Mouse (Mus musculus) heart, embryonic 15.5 days (tissue): ENCODE measurements around the gene Cblc. TPM values are rescaled to one million over a fixed set of nuclear protein-coding genes. Genes with fewer than 3 reads are reported as not detected.
"Not testable (repeated sequence)": the region's sequence is repeated elsewhere in the genome, so short reads cannot be mapped to it uniquely, and the experiment has no call there.

Experiments
- ATAC-seq: fragments of 200-750 bp; cut with Nextera tagmentation; replicated peaks from 2 replicates; pipeline ENCODE4 v1.8.0; 2017; ENCODE audit warnings: low read depth, moderate TSS enrichment; ENCODE audit not compliant: insufficient number of reproducible peaks, insufficient read depth, low FRiP score
- H3K27ac ChIP-seq: fragments of 300-500 bp; sonication (generic); 2 replicates; pipeline ENCODE4 v1.5.1; 2015; ENCODE audit warnings: mild to moderate bottlenecking, inconsistent platforms
- H3K27me3 ChIP-seq: fragments of 300-500 bp; sonication (generic); 2 replicates; pipeline ENCODE4 v1.6.1; 2015; ENCODE audit warnings: inconsistent platforms
- H3K36me3 ChIP-seq: fragments of 300-500 bp; sonication (generic); 2 replicates; pipeline ENCODE4 v1.6.1; 2015; ENCODE audit warnings: mild to moderate bottlenecking, inconsistent platforms
- H3K4me1 ChIP-seq: fragments of 300-500 bp; sonication (generic); replicated peaks from 2 replicates; pipeline ENCODE4 v1.6.1; 2015; ENCODE audit warnings: inconsistent platforms
- H3K4me2 ChIP-seq: fragments of 300-500 bp; sonication (generic); 2 replicates; pipeline ENCODE4 v1.6.1; 2015; ENCODE audit warnings: inconsistent platforms, mild to moderate bottlenecking, moderate library complexity
- H3K4me3 ChIP-seq: fragments of 300-500 bp; sonication (generic); 2 replicates; pipeline ENCODE4 v1.5.1; 2015; ENCODE audit warnings: mild to moderate bottlenecking, inconsistent platforms
- H3K9ac ChIP-seq: fragments of 300-500 bp; sonication (generic); 2 replicates; pipeline ENCODE4 v1.6.1; 2015; ENCODE audit warnings: mild to moderate bottlenecking, inconsistent platforms
- H3K9me3 ChIP-seq: fragments of 300-500 bp; sonication (generic); replicated peaks from 2 replicates; pipeline ENCODE4 v1.6.1; 2016; ENCODE audit warnings: inconsistent platforms
- WGBS: fragments of 180-500 bp; shearing (Covaris S2); methylation state at CpG from one replicate; pipeline ENCODE4 v1.1.7; 2015; ENCODE audit warnings: mixed read lengths; 5-methylcytosine and 5-hydroxymethylcytosine counted together
- polyA plus RNA-seq: library from polyadenylated mRNA; unstranded; fragments of >200 nt; fragmentation: Nextera tagmentation; extraction: Ambion mirVana; gene quantifications from 2 replicates; pipeline ENCODE4 v1.2.1, GENCODE M21; 2015

Cblc gene
- polyA plus RNA-seq, 1 experiment from 2014 or later = 0.47 TPM

DNA sequence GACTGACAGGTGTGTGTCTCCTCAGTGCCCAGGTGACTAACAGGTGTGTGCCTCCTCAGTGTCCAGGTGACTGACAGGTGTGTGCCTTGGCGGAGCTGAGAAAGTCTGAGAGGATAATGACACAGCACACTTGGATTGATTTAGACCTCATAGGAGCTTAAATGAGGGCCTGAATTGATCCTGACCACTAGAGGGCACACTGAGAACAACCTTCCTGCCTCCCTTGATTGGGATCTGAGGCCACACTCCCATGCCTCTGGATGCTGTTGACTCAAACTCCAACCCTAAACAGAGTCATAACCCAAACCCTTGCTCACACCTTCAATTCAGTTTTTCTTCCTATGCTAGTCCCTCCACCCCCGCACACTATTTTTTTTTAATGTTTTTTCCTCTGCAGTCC lies 4.2 kb upstream of the Cblc start:
- H3K36me3 ChIP-seq = no peaks in the 10 kb centered on the region
- no peaks in the 10 kb centered on the region for H3K9me3 ChIP-seq
- peaks cover 16% of the 10 kb centered on the region for H3K27me3 ChIP-seq
- H3K4me1 ChIP-seq = peaks cover 9% of the 10 kb centered on the region
- H3K9ac ChIP-seq = no peak overlapping the region
- no peak overlapping the region for H3K27ac ChIP-seq
- WGBS = 25% methylated on average over 2 of the region's 2 CpGs
- H3K4me2 ChIP-seq = no peak overlapping the region
- ATAC-seq = 0 out of 2 replicates have a peak, but pooled peaks have one; percentile 16
- H3K4me3 ChIP-seq = no peak overlapping the region

- 0 out of 2 replicates have a peak overlapping the region, but pooled peaks have one; percentile 33 for H3K9ac ChIP-seq
Observed at GRCm38 (mm10) chr7:19796254-19796653, 355 bp downstream of the Cblc start.

GRCm38 (mm10) chr7:19795236-19795635 lies 1.4 kb downstream of the Cblc start:
- Histone ChIP-seq H3K36me3 (no peaks in the 10 kb centered on the region), H3K4me1 (peaks cover 10% of the 10 kb centered on the region), H3K4me3 (no peak overlapping the region), H3K4me2 (no peak overlapping the region), H3K9ac (no peak overlapping the region), H3K27ac (no peak overlapping the region), H3K9me3 (no peaks in the 10 kb centered on the region), H3K27me3 (peaks cover 22% of the 10 kb centered on the region)
- ATAC-seq = no peak
- WGBS = 61% methylated on average over 2 of the region's 2 CpGs

More at GRCm38 (mm10) chr7:19796254-19796653, 355 bp downstream of the Cblc start:
- Histone ChIP-seq H3K4me3 (peak overlapping the region; percentile 32), H3K9me3 (no peaks in the 10 kb centered on the region), H3K4me1 (peaks cover 9% of the 10 kb centered on the region), H3K27me3 (peaks cover 22% of the 10 kb centered on the region), H3K4me2 (peak overlapping the region; percentile 50), H3K36me3 (no peaks in the 10 kb centered on the region), H3K27ac (no peak overlapping the region)
- 14% methylated on average over 18 of the region's 18 CpGs for WGBS
- no peak for ATAC-seq

DNA sequence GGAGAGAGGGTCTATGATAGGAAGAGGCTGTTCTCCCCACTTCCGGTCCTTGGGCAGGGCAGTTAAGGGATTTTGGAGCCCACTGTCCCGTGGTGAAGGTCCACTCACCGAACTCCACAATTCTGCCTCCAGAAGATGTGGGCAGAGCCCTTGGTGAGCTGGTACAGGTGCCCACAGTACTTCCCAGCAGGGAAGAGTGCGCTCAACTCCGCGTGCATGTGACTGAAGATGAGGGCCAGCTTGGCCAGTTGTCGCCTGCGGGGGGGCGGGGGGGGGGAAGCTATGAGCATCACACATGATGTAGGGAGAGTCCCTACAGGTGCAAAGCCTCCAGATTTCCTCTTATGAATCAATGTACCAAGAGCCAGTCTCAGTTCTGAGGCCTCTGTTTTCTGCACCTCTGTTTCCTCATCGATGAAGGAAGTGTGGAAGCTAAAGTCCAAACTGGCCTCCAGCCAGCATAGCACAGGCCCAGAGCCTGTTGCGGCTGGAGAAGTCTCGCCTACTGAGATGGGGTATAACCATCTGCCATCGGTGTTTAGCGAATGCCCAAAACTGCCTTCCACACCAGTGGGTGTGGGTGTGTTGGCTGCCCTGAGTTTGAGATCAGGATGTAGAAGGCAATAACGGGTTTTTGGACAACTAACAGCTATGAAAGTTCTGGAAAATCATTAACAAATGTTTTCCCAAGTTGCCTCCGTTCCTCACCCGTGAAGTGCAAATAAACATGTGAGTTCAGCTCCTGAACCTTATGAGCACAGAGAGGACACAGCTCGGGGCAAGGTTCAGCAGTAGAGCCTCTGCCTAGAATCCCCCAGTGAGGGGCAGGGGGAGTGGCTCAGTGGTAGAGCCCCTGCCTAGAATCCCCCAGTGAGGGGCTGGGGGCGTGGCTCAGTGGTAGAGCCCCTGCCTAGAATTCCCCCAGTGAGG lies 3.6 kb downstream of the Cblc start:
- WGBS = 78% methylated on average over 19 of the region's 19 CpGs
- no peak overlapping the region for H3K9ac ChIP-seq
- H3K4me2 ChIP-seq = no peak overlapping the region

GRCm38 (mm10) chr7:19791504-19791903 lies 5.1 kb downstream of the Cblc start:
- 84% methylated on average over 2 of the region's 2 CpGs for WGBS
- not testable (repeated sequence) for H3K36me3 ChIP-seq, H3K4me2 ChIP-seq, H3K4me3 ChIP-seq, H3K27ac ChIP-seq, H3K9me3 ChIP-seq, H3K4me1 ChIP-seq, H3K9ac ChIP-seq, ATAC-seq
- H3K27me3 ChIP-seq = peaks cover 14% of the 10 kb centered on the region

More for the DNA sequence above, 3.6 kb downstream of the Cblc start:
- no peak overlapping the region for H3K4me3 ChIP-seq
- H3K36me3 ChIP-seq = no peaks in the 10 kb centered on the region
- H3K27ac ChIP-seq = no peak overlapping the region
- peaks cover 14% of the 10 kb centered on the region for H3K4me1 ChIP-seq
- no peak for ATAC-seq
- H3K9me3 ChIP-seq = no peaks in the 10 kb centered on the region
- H3K27me3 ChIP-seq = peaks cover 22% of the 10 kb centered on the region

- peak overlapping the region; percentile 47; the same call in 1 of the 2 replicates for H3K27ac ChIP-seq
- H3K4me1 ChIP-seq = peaks cover 6% of the 10 kb centered on the region
- peak overlapping the region; percentile 91 for H3K4me2 ChIP-seq
- no peaks in the 10 kb centered on the region for H3K9me3 ChIP-seq
- H3K27me3 ChIP-seq = no peaks in the 10 kb centered on the region; the same call in 1 of the 2 replicates
- peak overlapping the region; percentile 63 for H3K9ac ChIP-seq
- peak; percentile 61 for ATAC-seq
- under 1% methylated on average over 19 of the region's 19 CpGs for WGBS
- peak overlapping the region; percentile 50 for H3K4me3 ChIP-seq
- H3K36me3 ChIP-seq = no peaks in the 10 kb centered on the region
Observed at GRCm38 (mm10) chr7:19789904-19790347, 6.7 kb downstream of the Cblc start.

- peaks cover 6% of the 10 kb centered on the region for H3K4me1 ChIP-seq
- WGBS = 38% methylated on average over 12 of the region's 12 CpGs
- H3K4me3 ChIP-seq = no peak overlapping the region
- no peak overlapping the region for H3K9ac ChIP-seq
- no peaks in the 10 kb centered on the region for H3K9me3 ChIP-seq
- no peak overlapping the region for H3K4me2 ChIP-seq
- no peaks in the 10 kb centered on the region; the same call in 1 of the 2 replicates for H3K27me3 ChIP-seq
- ATAC-seq = no peak
- no peak overlapping the region for H3K27ac ChIP-seq
- H3K36me3 ChIP-seq = no peaks in the 10 kb centered on the region
Observed at GRCm38 (mm10) chr7:19785874-19786458, 10.6 kb downstream of the Cblc start.

DNA sequence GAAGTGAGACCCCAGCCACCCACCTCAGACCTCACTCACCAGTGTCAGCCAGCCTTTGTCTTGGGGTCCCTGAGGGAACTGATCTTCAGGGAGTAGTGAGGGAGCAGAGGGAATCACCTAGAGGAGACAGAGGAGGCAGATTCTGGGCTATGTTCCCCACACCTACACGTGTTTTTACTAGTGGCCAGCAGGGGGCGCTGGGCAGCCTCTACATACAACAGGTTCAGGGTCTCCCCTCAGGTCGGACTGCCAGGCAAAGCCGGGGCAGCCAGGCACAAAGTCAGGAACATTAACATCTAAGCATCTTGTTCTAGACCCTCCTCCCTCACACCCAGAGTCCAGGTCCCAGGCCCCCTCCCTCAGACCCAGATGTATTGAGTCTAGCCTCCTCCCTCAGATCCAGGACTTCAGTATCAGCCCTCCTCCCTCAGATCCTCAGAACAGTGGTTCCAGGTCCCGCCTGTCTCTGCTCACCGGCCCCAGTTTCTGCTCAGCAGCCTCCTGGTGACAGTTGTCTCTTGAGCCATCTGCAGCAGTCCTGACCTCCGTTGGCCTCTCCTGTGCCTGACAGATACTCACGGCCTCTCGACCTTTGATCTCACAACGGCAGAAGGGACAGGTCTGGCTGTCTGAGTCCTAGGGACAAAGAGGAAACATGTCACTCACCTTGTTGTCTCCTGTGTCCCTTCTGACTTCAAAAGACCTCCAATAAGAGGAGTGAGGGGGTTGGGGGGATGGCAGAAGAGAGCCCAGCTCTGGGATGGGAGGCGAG lies 11.7 kb downstream of the Cblc start:
- Histone ChIP-seq H3K4me2 (no peak overlapping the region), H3K27me3 (no peaks in the 10 kb centered on the region), H3K9ac (no peak overlapping the region), H3K4me1 (peaks cover 3% of the 10 kb centered on the region), H3K36me3 (no peaks in the 10 kb centered on the region), H3K9me3 (no peaks in the 10 kb centered on the region), H3K27ac (no peak overlapping the region), H3K4me3 (no peak overlapping the region)
- 26% methylated on average over 11 of the region's 11 CpGs for WGBS
- no peak for ATAC-seq

DNA sequence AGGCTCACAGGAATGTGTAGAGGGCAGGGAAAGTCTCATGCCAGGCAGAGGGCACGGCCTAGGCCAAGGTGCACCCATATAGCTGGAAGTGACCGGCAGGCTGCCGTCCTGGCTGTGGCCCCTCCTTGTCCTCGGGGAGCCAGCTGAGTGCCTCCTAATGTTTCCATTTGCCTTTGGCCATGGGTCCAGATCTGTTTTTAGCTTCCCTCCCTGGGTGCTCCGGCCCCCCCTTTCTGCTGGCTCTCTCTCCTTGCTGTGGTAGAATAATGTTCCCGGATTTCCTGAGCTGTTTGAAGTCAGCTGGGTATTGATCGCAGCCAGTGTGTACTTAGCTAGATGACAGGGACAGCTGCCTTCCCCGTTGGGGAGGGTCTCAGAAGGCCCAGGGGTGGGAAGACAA lies 13.0 kb downstream of the Cblc start:
- 66% methylated on average over 8 of the region's 8 CpGs for WGBS
- Histone ChIP-seq H3K27me3 (no peaks in the 10 kb centered on the region), H3K27ac (no peak overlapping the region), H3K4me1 (no peaks in the 10 kb centered on the region; the same call in 1 of the 2 replicates), H3K36me3 (no peaks in the 10 kb centered on the region), H3K4me3 (no peak overlapping the region), H3K9ac (no peak overlapping the region), H3K9me3 (no peaks in the 10 kb centered on the region), H3K4me2 (no peak overlapping the region)
- ATAC-seq = no peak

GRCm38 (mm10) chr7:19782645-19783044 lies 14.0 kb downstream of the Cblc start:
- no peak overlapping the region for H3K4me3 ChIP-seq
- H3K9me3 ChIP-seq = no peaks in the 10 kb centered on the region
- H3K36me3 ChIP-seq = no peaks in the 10 kb centered on the region
- no peak for ATAC-seq
- H3K4me2 ChIP-seq = no peak overlapping the region
- no peaks in the 10 kb centered on the region; the same call in 1 of the 2 replicates for H3K4me1 ChIP-seq
- whole genome bisulfite sequencing = 80% methylated on average over 4 of the region's 4 CpGs
- no peak overlapping the region for H3K27ac ChIP-seq
- H3K27me3 ChIP-seq = no peaks in the 10 kb centered on the region
- no peak overlapping the region for H3K9ac ChIP-seq

GRCm38 (mm10) chr7:19781741-19782140 lies 14.9 kb downstream of the Cblc start:
- ATAC-seq = no peak
- no peaks in the 10 kb centered on the region for H3K36me3 ChIP-seq
- H3K4me2 ChIP-seq = no peak overlapping the region

More at GRCm38 (mm10) chr7:19781741-19782140, 14.9 kb downstream of the Cblc start:
- Histone ChIP-seq H3K27me3 (no peaks in the 10 kb centered on the region), H3K9ac (no peak overlapping the region), H3K27ac (no peak overlapping the region), H3K9me3 (no peaks in the 10 kb centered on the region), H3K4me1 (peaks cover 6% of the 10 kb centered on the region), H3K4me3 (no peak overlapping the region)
- 83% methylated on average over 7 of the region's 7 CpGs for WGBS
